Mouse (Mus musculus): Measurements from ENCODE around the gene Slc1a5. TPM values are rescaled to one million over a fixed set of nuclear protein-coding genes. Genes with fewer than 3 reads are reported as not detected.

Slc1a5 gene
- polyA plus RNA-seq, 1 experiment from 2014 or later, result 30.3 TPM

DNA sequence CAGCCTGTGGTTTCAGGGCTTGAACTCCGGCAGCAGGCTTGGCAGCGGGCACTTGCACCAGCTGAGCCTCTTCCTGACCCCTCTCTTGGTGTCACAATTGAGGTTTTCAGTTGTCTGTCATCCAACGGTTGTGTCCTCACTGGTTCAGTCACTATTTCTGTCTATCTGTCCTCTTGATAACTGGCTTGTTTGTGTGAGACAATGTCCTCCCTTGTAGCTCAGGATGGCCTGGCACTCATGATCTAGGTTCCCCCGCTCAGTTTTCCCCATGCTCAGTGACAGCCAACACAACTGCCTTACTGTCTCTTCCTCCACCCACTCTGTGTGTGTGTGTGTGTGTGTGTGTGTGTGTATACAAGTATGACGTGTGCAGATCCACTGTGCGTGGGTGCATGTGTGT is 33.5 kb upstream of the Slc1a5 start:
- no peaks in the 10 kb centered on the region for H3K27me3 ChIP-seq (ENCODE audit: control insufficient read depth, insufficient read depth, low read length)
- no peak overlapping the region for H3K27ac ChIP-seq (replicated peaks in 1 of 2; ENCODE audit: control insufficient read depth in 1 of 2, insufficient read depth in 1 of 2, low read depth in 2 of 2, low read length in 2 of 2)
- no peak overlapping the region for H3K4me2 ChIP-seq (ENCODE audit: low read length)
- H3K4me3 ChIP-seq (ENCODE audit: control insufficient read depth in 1 of 2, insufficient read depth in 1 of 2, low read depth in 1 of 2, low read length in 2 of 2), result no peak overlapping the region
- 86% methylated on average over 6 of the region's 6 CpGs for WGBS
- no peak overlapping the region for H3K9ac ChIP-seq (ENCODE audit: low read length)
- ATAC-seq (ENCODE audit: insufficient number of reproducible peaks, insufficient read depth, low FRiP score, low read depth), result no peak
- peaks cover 0 to 5% of the 10 kb centered on the region in 2 experiments; a peak in 3 of 4 replicates for H3K4me1 ChIP-seq (ENCODE audit: control insufficient read depth in 2 of 2, insufficient read depth in 2 of 2, low read length in 2 of 2)
- H3K9me3 ChIP-seq (ENCODE audit: control insufficient read depth, low read length), result no peaks in the 10 kb centered on the region
- H3K36me3 ChIP-seq (ENCODE audit: control insufficient read depth, insufficient read depth, low read length), result peaks cover 67% of the 10 kb centered on the region

DNA sequence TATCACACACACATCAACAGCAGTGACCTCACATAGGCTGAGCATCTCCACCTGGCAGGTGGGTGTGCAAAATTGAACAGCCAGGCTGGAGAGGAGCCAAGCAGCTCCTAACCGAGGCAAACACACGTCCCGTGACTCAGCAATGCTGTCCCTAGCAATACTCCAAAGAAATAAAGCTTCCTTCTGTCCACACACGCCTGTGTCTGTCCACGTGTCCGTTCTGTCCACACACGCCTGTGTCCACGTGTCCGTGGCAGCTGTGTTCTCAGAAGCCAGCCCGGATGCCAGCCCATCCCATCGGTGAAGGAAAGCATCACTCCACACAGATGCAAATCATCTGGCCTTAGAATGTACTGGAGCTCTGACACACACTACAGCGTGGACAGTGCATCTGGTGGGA is 29.1 kb upstream of the Slc1a5 start:
- Histone ChIP-seq H3K27me3 (ENCODE audit: control insufficient read depth, insufficient read depth, low read length) (no peaks in the 10 kb centered on the region), H3K4me2 (ENCODE audit: low read length) (no peak overlapping the region), H3K4me3 (ENCODE audit: control insufficient read depth in 1 of 2, insufficient read depth in 1 of 2, low read depth in 1 of 2, low read length in 2 of 2) (no peak overlapping the region), H3K9me3 (ENCODE audit: control insufficient read depth, low read length) (no peaks in the 10 kb centered on the region), H3K4me1 (ENCODE audit: control insufficient read depth in 2 of 2, insufficient read depth in 2 of 2, low read length in 2 of 2) (peaks cover 4 to 10% of the 10 kb centered on the region in 2 experiments; a peak in 3 of 4 replicates), H3K36me3 (ENCODE audit: control insufficient read depth, insufficient read depth, low read length) (peaks cover 29% of the 10 kb centered on the region), H3K27ac (replicated peaks in 1 of 2; ENCODE audit: control insufficient read depth in 1 of 2, insufficient read depth in 1 of 2, low read depth in 2 of 2, low read length in 2 of 2) (no peak overlapping the region), H3K9ac (ENCODE audit: low read length) (no peak overlapping the region)
- ATAC-seq (ENCODE audit: insufficient number of reproducible peaks, insufficient read depth, low FRiP score, low read depth), result no peak
- 81% methylated on average over 12 of the region's 12 CpGs for WGBS

DNA sequence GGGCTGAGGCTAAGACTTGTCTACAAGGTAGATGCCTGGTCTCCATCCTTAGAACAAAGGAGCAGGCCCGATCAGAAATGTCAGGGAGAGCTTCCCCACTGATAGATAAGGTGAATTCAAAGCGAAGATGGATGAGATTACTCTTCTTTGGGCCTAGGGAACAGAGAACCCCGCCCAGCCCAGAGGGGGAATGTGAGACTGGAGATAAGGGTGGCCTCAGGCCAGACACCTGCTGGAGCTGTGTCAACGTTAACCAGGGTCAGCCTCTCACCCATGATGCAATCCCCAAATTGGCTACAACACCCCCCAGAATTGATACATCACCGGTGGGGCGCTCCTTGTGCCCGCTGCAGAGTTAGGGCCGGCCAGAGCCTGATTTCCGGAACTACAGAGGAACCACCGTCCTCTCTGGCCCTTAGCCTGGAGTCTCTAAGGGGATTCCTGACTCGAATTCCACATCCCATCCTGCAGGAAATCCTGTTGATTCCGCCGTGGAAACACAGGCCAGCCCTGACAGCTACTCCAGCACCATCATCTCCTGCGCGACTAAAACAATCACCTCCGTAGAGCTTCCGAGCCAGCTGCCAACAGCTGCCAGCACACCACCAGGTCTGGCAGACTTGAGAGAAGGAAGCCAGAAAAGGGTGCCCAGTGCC is 25.6 kb upstream of the Slc1a5 start:
- no peaks in the 10 kb centered on the region for H3K9me3 ChIP-seq (ENCODE audit: control insufficient read depth, low read length)
- peak overlapping the region; percentile 11; the same call in 1 of the 2 replicates for H3K4me2 ChIP-seq (ENCODE audit: low read length)
- no peak overlapping the region for H3K9ac ChIP-seq (ENCODE audit: low read length)
- H3K27me3 ChIP-seq (ENCODE audit: control insufficient read depth, insufficient read depth, low read length), result no peaks in the 10 kb centered on the region
- peak; percentile 51 for ATAC-seq (ENCODE audit: insufficient number of reproducible peaks, insufficient read depth, low FRiP score, low read depth)
- peaks cover 4 to 10% of the 10 kb centered on the region in 2 experiments; a peak in 3 of 4 replicates for H3K4me1 ChIP-seq (ENCODE audit: control insufficient read depth in 2 of 2, insufficient read depth in 2 of 2, low read length in 2 of 2)
- H3K36me3 ChIP-seq (ENCODE audit: control insufficient read depth, insufficient read depth, low read length), result no peaks in the 10 kb centered on the region
- 29% methylated on average over 17 of the region's 17 CpGs for WGBS
- peak overlapping the region; percentile 24 to 61; a peak in 3 of 4 replicates for H3K27ac ChIP-seq (replicated peaks in 1 of 2; ENCODE audit: control insufficient read depth in 1 of 2, insufficient read depth in 1 of 2, low read depth in 2 of 2, low read length in 2 of 2)
- no peak overlapping the region for H3K4me3 ChIP-seq (ENCODE audit: control insufficient read depth in 1 of 2, insufficient read depth in 1 of 2, low read depth in 1 of 2, low read length in 2 of 2)

DNA sequence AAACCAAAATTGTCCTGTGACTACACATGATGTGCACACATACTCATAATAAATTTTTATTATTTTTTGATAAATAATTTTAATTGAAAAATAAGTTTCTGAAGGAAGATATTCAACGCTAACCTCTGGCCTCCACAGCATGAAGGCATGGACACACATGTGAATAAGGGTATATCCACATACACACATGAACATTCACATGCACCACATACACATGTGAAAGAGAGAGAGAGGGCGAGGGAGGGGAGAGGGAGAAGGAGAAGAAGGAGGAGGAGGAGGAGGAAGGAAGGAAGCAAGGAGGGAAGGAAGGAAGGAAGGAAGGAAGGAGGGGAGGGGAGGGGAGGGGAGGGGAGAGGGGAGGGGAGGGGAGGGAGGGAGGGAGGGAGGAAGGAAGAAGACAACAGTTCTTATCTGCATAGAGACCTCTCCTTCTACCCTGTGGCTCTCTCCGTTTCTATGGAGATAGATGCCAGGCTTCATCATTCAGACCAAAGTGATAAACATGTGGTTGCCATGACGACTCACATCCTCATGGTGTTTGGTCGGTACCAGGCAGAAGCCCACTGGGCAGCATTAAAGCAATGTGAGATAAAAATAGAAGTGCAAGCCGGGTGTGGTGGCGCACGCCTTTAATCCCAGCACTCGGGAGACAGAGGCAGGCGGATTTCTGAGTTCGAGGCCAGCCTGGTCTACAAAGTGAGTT is 22.1 kb upstream of the Slc1a5 start:
- H3K9ac ChIP-seq (ENCODE audit: low read length), result no peak overlapping the region
- no peak overlapping the region for H3K4me3 ChIP-seq (ENCODE audit: control insufficient read depth in 1 of 2, insufficient read depth in 1 of 2, low read depth in 1 of 2, low read length in 2 of 2)
- no peaks in the 10 kb centered on the region for H3K27me3 ChIP-seq (ENCODE audit: control insufficient read depth, insufficient read depth, low read length)
- no peaks in the 10 kb centered on the region for H3K36me3 ChIP-seq (ENCODE audit: control insufficient read depth, insufficient read depth, low read length)
- H3K9me3 ChIP-seq (ENCODE audit: control insufficient read depth, low read length), result no peaks in the 10 kb centered on the region
- ATAC-seq (ENCODE audit: insufficient number of reproducible peaks, insufficient read depth, low FRiP score, low read depth), result no peak
- peaks cover 7 to 9% of the 10 kb centered on the region in 2 experiments; a peak in 2 of 4 replicates for H3K4me1 ChIP-seq (ENCODE audit: control insufficient read depth in 2 of 2, insufficient read depth in 2 of 2, low read length in 2 of 2)
- no peak overlapping the region for H3K27ac ChIP-seq (replicated peaks in 1 of 2; ENCODE audit: control insufficient read depth in 1 of 2, insufficient read depth in 1 of 2, low read depth in 2 of 2, low read length in 2 of 2)
- 67% methylated on average over 10 of the region's 11 CpGs for WGBS
- no peak overlapping the region for H3K4me2 ChIP-seq (ENCODE audit: low read length)

DNA sequence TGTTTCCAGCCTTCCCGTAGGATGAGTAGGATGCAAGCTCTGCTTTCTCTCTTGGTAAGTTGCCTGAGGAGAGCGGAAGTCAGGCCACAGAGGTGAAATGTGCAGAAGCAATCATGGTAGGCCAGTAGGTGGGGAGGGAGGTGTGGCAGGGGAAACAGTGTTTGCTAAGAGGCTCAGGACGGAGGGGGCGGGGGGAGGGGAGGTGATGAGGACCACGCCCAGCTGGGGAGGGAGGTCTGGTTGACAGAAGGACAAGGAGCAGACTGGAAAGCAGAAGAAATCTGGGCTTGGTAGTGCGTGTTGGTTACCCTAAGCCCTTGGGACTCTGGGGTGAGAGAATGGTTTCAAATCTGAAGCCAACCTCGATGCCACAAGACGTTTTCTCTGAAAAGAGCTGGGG is 20.8 kb upstream of the Slc1a5 start:
- Histone ChIP-seq H3K4me3 (ENCODE audit: control insufficient read depth in 1 of 2, insufficient read depth in 1 of 2, low read depth in 1 of 2, low read length in 2 of 2) (no peak overlapping the region), H3K27ac (replicated peaks in 1 of 2; ENCODE audit: control insufficient read depth in 1 of 2, insufficient read depth in 1 of 2, low read depth in 2 of 2, low read length in 2 of 2) (no peak overlapping the region), H3K4me2 (ENCODE audit: low read length) (no peak overlapping the region), H3K9me3 (ENCODE audit: control insufficient read depth, low read length) (no peaks in the 10 kb centered on the region), H3K9ac (ENCODE audit: low read length) (no peak overlapping the region), H3K4me1 (ENCODE audit: control insufficient read depth in 2 of 2, insufficient read depth in 2 of 2, low read length in 2 of 2) (peaks cover 3 to 7% of the 10 kb centered on the region in 2 experiments; a peak in 2 of 4 replicates), H3K27me3 (ENCODE audit: control insufficient read depth, insufficient read depth, low read length) (no peaks in the 10 kb centered on the region), H3K36me3 (ENCODE audit: control insufficient read depth, insufficient read depth, low read length) (no peaks in the 10 kb centered on the region)
- ATAC-seq (ENCODE audit: insufficient number of reproducible peaks, insufficient read depth, low FRiP score, low read depth), result no peak
- 26% methylated on average over 8 of the region's 8 CpGs for WGBS

DNA sequence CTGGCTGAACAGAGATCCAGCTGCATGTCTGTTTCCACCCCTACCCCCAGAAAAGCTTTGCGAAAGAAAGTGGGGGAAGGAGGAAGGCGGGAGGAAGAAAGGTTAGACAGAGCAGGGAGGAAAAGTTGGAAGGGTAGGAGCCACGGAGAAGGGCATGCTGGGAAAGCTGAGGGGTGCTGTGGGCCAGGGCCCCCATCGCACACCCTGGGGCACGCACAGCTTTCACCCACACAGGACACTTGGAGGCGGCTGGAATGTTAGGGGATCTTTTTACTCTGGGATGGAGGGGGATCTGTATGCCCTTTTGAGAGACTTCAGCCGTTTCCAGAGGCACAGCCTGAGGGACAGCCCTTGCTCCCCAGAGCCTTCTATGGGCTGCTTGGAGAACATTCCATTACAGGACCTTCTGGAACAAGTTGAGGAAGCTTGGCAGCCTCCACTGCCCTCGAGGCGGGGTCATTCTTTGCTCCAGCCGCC is 20.1 kb upstream of the Slc1a5 start:
- Histone ChIP-seq H3K4me3 (ENCODE audit: control insufficient read depth in 1 of 2, insufficient read depth in 1 of 2, low read depth in 1 of 2, low read length in 2 of 2) (no peak overlapping the region), H3K27me3 (ENCODE audit: control insufficient read depth, insufficient read depth, low read length) (no peaks in the 10 kb centered on the region), H3K9ac (ENCODE audit: low read length) (0 out of 2 replicates have a peak overlapping the region, but pooled peaks have one; percentile 1), H3K4me1 (ENCODE audit: control insufficient read depth in 2 of 2, insufficient read depth in 2 of 2, low read length in 2 of 2) (peaks cover 0 to 5% of the 10 kb centered on the region in 2 experiments; a peak in 2 of 4 replicates), H3K36me3 (ENCODE audit: control insufficient read depth, insufficient read depth, low read length) (no peaks in the 10 kb centered on the region), H3K27ac (replicated peaks in 1 of 2; ENCODE audit: control insufficient read depth in 1 of 2, insufficient read depth in 1 of 2, low read depth in 2 of 2, low read length in 2 of 2) (peak overlapping the region in 1 of 2 experiments; percentile 19; a peak in 1 of 4 replicates), H3K4me2 (ENCODE audit: low read length) (no peak overlapping the region), H3K9me3 (ENCODE audit: control insufficient read depth, low read length) (no peaks in the 10 kb centered on the region)
- ATAC-seq (ENCODE audit: insufficient number of reproducible peaks, insufficient read depth, low FRiP score, low read depth), result no peak
- 52% methylated on average over 10 of the region's 10 CpGs for WGBS

DNA sequence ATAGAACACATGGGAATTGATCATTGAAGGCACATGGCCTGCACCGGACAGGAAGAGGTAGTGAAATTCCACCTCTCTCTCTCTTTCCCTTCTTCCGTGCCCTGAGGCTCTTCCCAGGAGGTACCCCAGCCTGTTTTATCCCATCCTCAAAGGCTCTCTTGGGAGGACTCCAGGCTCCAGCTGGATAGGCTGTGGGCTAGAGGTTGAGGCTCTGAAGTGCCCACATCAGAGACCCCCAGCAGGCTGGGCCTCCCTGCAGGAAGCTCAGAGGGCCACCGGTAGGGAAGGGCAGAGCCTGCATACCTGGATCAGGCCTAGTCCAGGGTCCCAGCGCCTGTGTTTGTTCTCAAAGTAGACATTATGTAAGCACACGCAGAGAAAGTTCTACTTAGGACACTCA is 19.5 kb upstream of the Slc1a5 start:
- ATAC-seq (ENCODE audit: insufficient number of reproducible peaks, insufficient read depth, low FRiP score, low read depth), result no peak
- no peaks in the 10 kb centered on the region for H3K36me3 ChIP-seq (ENCODE audit: control insufficient read depth, insufficient read depth, low read length)
- peaks cover 5 to 10% of the 10 kb centered on the region in 2 experiments; a peak in 2 of 4 replicates for H3K4me1 ChIP-seq (ENCODE audit: control insufficient read depth in 2 of 2, insufficient read depth in 2 of 2, low read length in 2 of 2)
- H3K27ac ChIP-seq (replicated peaks in 1 of 2; ENCODE audit: control insufficient read depth in 1 of 2, insufficient read depth in 1 of 2, low read depth in 2 of 2, low read length in 2 of 2), result 0 out of 4 replicates have a peak overlapping the region, but pooled peaks of 1 of the 2 experiments have one; percentile 28
- no peak overlapping the region for H3K4me2 ChIP-seq (ENCODE audit: low read length)
- 54% methylated on average over 5 of the region's 5 CpGs for WGBS
- H3K4me3 ChIP-seq (ENCODE audit: control insufficient read depth in 1 of 2, insufficient read depth in 1 of 2, low read depth in 1 of 2, low read length in 2 of 2), result no peak overlapping the region
- H3K9ac ChIP-seq (ENCODE audit: low read length), result no peak overlapping the region
- H3K9me3 ChIP-seq (ENCODE audit: control insufficient read depth, low read length), result no peaks in the 10 kb centered on the region
- H3K27me3 ChIP-seq (ENCODE audit: control insufficient read depth, insufficient read depth, low read length), result no peaks in the 10 kb centered on the region
